Mouse (Mus musculus) kidney, postnatal 0 days (tissue): Measurements from ENCODE around the gene Cd81. TPM values are rescaled to one million over a fixed set of nuclear protein-coding genes. Genes with fewer than 3 reads are reported as not detected.

Experiments
- ATAC-seq: fragments of 200-750 bp; cut with Nextera tagmentation; replicated peaks from 2 replicates; pipeline ENCODE4 v1.8.0; 2017; ENCODE audit warnings: low read depth, moderate number of reproducible peaks, moderate TSS enrichment, moderate library complexity; ENCODE audit not compliant: low FRiP score
- DNase-seq: peaks from one replicate; pipeline ENCODE4 v3.0.0-alpha.2; 2016; ENCODE audit warnings: low spot score
- H3K27ac ChIP-seq: fragments of 300-500 bp; sonication (generic); 2 replicates; pipeline ENCODE4 v1.5.1; 2014; ENCODE audit warnings: mild to moderate bottlenecking
- H3K27me3 ChIP-seq: fragments of 300-500 bp; sonication (generic); 2 replicates; pipeline ENCODE4 v1.6.1; 2014; ENCODE audit warnings: low read length, mixed read lengths; ENCODE audit not compliant: insufficient read depth
- H3K36me3 ChIP-seq: fragments of 300-500 bp; sonication (generic); 2 replicates; pipeline ENCODE4 v1.6.1; 2014; ENCODE audit warnings: low read length, mixed read lengths; ENCODE audit not compliant: insufficient read depth
- H3K4me1 ChIP-seq: fragments of 300-500 bp; sonication (generic); replicated peaks from 2 replicates; pipeline ENCODE4 v1.6.1; 2014; ENCODE audit warnings: antibody characterized with exemption, low read length, mixed read lengths; ENCODE audit not compliant: insufficient read depth
- H3K4me2 ChIP-seq: fragments of 300-500 bp; sonication (generic); 2 replicates; pipeline ENCODE4 v1.6.1; 2014; ENCODE audit warnings: mild to moderate bottlenecking, low read length, moderate library complexity, mixed read lengths
- H3K4me3 ChIP-seq: fragments of 300-500 bp; sonication (generic); replicated peaks from 2 replicates; pipeline ENCODE4 v1.5.1; 2014; ENCODE audit warnings: low read depth, low read length
- H3K9ac ChIP-seq: fragments of 300-500 bp; sonication (generic); 2 replicates; pipeline ENCODE4 v1.6.1; 2014; ENCODE audit warnings: low read depth, low read length
- H3K9me3 ChIP-seq: fragments of 300-500 bp; sonication (generic); replicated peaks from 2 replicates; pipeline ENCODE4 v1.6.1; 2016; ENCODE audit warnings: low read length, inconsistent platforms, mixed read lengths
- CTCF ChIP-seq: IDR thresholded peaks from 2 replicates; pipeline ENCODE4 v1.5.1; 2016; ENCODE audit warnings: antibody characterized with exemption, low read depth, mild to moderate bottlenecking, moderate library complexity
- WGBS: fragments of 180-500 bp; shearing (Covaris S2); extraction: QIAGEN DNeasy Blood & Tissue Kit; methylation state at CpG from one replicate; pipeline ENCODE4 v1.1.7; 2014; 5-methylcytosine and 5-hydroxymethylcytosine counted together
- polyA plus RNA-seq: library from polyadenylated mRNA; unstranded; fragments of >200 nt; fragmentation: Nextera tagmentation; extraction: Ambion mirVana; gene quantifications from 2 replicates; pipeline ENCODE4 v1.2.1, GENCODE M21; 2015

The Cd81 gene
- polyA plus RNA-seq, 1 experiment from 2014 or later: 621 TPM

DNA sequence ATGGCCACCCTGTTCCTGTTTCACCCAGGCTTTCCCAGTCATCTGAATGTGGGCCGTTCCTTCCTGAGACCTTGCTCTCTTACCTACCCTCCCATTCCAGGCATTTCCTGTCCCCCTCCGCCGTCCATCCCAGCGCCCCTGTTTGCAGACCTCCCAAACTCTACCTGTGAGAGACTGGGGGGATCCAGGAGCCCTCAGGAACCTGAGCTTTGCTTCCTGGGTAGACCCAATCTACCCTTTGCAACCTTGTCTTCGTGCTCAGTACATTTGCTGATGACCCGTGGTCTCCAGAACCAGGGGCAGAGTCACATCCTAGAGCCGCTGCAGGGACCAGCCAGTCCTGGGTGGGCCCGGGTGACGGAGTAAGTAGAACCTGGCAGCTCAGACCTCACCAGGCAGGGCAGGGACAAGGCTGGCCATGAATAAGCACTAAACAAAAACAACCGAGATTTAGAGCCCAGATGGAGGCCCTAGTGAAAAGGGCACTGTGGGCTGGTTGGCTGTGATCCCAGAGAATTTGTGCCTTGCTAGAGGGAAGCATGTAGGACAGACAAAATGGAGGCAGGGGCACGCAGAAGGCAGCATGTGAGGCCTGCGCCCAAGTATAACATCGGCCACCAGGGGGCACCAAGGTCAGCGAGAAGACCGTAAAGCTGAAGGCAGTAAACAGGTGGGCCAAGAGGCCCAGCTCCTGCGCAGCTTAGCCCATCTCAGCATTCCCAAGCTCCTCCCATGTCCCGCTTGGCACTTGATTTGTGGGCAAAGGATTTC is 44.8 kb upstream of the Cd81 start:
- no peaks in the 10 kb centered on the region for H3K27me3 ChIP-seq
- H3K9ac ChIP-seq: no peak overlapping the region; the same call in 1 of the 2 replicates
- no peaks in the 10 kb centered on the region for H3K9me3 ChIP-seq
- ATAC-seq: peak; percentile 77
- no peaks in the 10 kb centered on the region for H3K36me3 ChIP-seq
- DNase-seq: peak; percentile 96
- peak; percentile 95 for TF ChIP-seq CTCF
- 38% methylated on average over 17 of the region's 17 CpGs for WGBS
- H3K4me2 ChIP-seq: peak overlapping the region; percentile 19; the same call in 1 of the 2 replicates
- H3K4me3 ChIP-seq: no peak overlapping the region
- peak overlapping the region; percentile 88 for H3K27ac ChIP-seq
- H3K4me1 ChIP-seq: peaks cover 21% of the 10 kb centered on the region

- Histone ChIP-seq H3K9ac (no peak overlapping the region; the same call in 1 of the 2 replicates), H3K27ac (peak overlapping the region; percentile 88), H3K4me2 (peak overlapping the region; percentile 19; the same call in 1 of the 2 replicates), H3K9me3 (no peaks in the 10 kb centered on the region), H3K36me3 (no peaks in the 10 kb centered on the region), H3K4me3 (no peak overlapping the region), H3K27me3 (no peaks in the 10 kb centered on the region), H3K4me1 (peaks cover 21% of the 10 kb centered on the region)
- DNase-seq (peak; percentile 86), ATAC-seq (peak; percentile 53)
- WGBS: 36% methylated on average over 8 of the region's 8 CpGs
- no peak for TF ChIP-seq CTCF
Observed at GRCm38 (mm10) chr7:143008370-143008926, 44.1 kb upstream of the Cd81 start.

DNA sequence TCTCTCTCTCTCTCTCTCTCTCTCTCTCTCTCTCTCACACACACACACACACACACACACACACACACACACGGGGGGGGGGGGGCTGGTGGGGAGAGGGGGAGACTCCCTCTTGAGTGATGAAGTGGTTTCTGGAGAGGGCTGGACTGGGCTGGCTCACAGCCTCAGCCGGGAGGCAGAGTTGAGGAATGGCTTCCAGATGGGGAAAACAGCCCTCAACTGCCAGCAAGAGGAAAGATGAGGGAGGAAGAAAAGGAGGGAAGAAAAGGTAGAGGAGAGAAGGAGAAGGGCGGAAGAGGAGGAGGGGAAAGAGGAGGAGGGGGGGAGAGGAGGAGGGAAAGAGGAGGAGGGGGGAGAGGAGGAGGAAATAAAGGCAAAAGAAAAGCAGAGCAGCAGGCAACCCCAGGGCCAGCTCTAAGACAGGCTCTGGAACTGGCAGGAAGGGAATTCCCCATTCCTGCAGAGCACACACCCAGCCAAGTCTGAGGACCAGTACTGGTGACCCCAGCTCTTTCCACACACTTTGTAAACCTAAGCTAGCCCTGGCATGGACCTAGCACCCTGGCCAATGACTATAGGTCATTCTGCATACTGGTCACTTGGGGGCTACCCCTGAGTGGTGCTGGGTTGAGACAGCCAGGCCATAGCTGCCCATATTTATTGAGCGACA is 43.4 kb upstream of the Cd81 start:
- Histone ChIP-seq H3K36me3 (no peaks in the 10 kb centered on the region), H3K4me1 (peaks cover 21% of the 10 kb centered on the region), H3K9ac (no peak overlapping the region), H3K4me2 (peak overlapping the region; percentile 19; the same call in 1 of the 2 replicates), H3K9me3 (no peaks in the 10 kb centered on the region), H3K27ac (peak overlapping the region; percentile 88), H3K27me3 (no peaks in the 10 kb centered on the region), H3K4me3 (no peak overlapping the region)
- ATAC-seq: peak; percentile 56; the same call in 1 of the 2 replicates
- TF ChIP-seq CTCF: no peak
- 36% methylated on average over 2 of the region's 4 CpGs for WGBS
- peak; percentile 73 for DNase-seq

DNA sequence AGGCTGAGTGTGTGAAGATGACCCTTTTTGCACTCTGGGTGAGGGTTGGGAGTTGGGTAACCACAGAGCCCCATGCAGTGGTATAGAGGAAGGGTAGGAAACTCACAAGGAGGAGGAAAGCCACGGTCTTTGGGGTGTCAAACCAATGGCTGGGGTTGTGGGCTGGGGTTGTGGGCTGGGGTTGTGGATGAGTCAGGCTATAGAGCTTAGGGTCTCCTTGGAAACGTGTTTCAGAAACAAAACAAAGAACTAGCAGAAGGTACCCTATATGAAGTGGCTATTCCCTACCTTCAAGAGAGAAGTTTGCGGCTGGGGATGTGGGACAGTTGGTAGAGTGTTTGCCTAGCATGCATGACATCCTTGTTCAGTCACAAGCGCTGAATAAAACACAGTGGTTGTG is 42.5 kb upstream of the Cd81 start:
- WGBS: 85% methylated on average over 4 of the region's 4 CpGs
- H3K4me3 ChIP-seq: no peak overlapping the region
- ATAC-seq (no peak), DNase-seq (no peak)
- H3K9ac ChIP-seq: no peak overlapping the region
- H3K4me1 ChIP-seq: peaks cover 22% of the 10 kb centered on the region
- H3K36me3 ChIP-seq: no peaks in the 10 kb centered on the region
- H3K27ac ChIP-seq: peak overlapping the region; percentile 88
- TF ChIP-seq CTCF: no peak
- H3K9me3 ChIP-seq: no peaks in the 10 kb centered on the region
- H3K4me2 ChIP-seq: no peak overlapping the region
- no peaks in the 10 kb centered on the region for H3K27me3 ChIP-seq

DNA sequence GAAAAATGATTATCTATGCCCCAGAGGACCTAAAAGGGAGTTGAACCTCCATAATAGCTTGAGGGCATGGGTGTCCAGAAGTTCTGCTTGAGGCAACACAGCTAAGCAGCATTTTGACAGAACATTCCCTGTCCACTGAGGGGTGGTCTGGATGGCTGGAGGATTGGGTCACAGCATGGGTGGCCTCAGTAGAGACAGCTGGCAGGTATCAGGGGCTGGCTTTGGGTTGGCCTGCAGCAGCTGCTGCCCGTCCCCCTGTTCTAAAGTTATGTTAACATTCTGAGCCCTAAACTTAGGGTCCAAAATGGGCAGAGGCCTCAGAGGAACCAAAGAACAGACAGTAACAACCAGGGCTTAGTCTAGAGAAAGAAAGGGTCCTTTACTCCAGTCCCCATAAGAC is 41.3 kb upstream of the Cd81 start:
- DNase-seq (no peak), ATAC-seq (no peak)
- Histone ChIP-seq H3K9me3 (no peaks in the 10 kb centered on the region), H3K4me3 (no peak overlapping the region), H3K27ac (no peak overlapping the region), H3K4me2 (no peak overlapping the region), H3K27me3 (no peaks in the 10 kb centered on the region), H3K9ac (no peak overlapping the region), H3K36me3 (no peaks in the 10 kb centered on the region), H3K4me1 (peaks cover 31% of the 10 kb centered on the region)
- TF ChIP-seq CTCF: no peak
- WGBS: 88% methylated on average over 1 of the region's 1 CpGs

GRCm38 (mm10) chr7:143012230-143012875 is 40.2 kb upstream of the Cd81 start:
- no peak for TF ChIP-seq CTCF
- Histone ChIP-seq H3K27me3 (no peaks in the 10 kb centered on the region), H3K9ac (no peak overlapping the region), H3K4me2 (no peak overlapping the region), H3K27ac (no peak overlapping the region), H3K4me3 (no peak overlapping the region), H3K9me3 (no peaks in the 10 kb centered on the region), H3K4me1 (peaks cover 38% of the 10 kb centered on the region), H3K36me3 (no peaks in the 10 kb centered on the region)
- 53% methylated on average over 5 of the region's 5 CpGs for WGBS
- DNase-seq (no peak), ATAC-seq (no peak)
